Mouse (Mus musculus) kidney, postnatal 0 days (tissue): ENCODE results near the gene Nme1. TPM values are rescaled to one million over a fixed set of nuclear protein-coding genes. Genes with fewer than 3 reads are reported as not detected.

Experiments used
- ATAC-seq: fragments of 200-750 bp; cut with Nextera tagmentation; replicated peaks from 2 replicates; pipeline ENCODE4 v1.8.0; 2017; ENCODE audit warnings: low read depth, moderate number of reproducible peaks, moderate TSS enrichment, moderate library complexity; ENCODE audit not compliant: low FRiP score
- DNase-seq: peaks from one replicate; pipeline ENCODE4 v3.0.0-alpha.2; 2016; ENCODE audit warnings: low spot score
- H3K27ac ChIP-seq: fragments of 300-500 bp; sonication (generic); 2 replicates; pipeline ENCODE4 v1.5.1; 2014; ENCODE audit warnings: mild to moderate bottlenecking
- H3K27me3 ChIP-seq: fragments of 300-500 bp; sonication (generic); 2 replicates; pipeline ENCODE4 v1.6.1; 2014; ENCODE audit warnings: low read length, mixed read lengths; ENCODE audit not compliant: insufficient read depth
- H3K36me3 ChIP-seq: fragments of 300-500 bp; sonication (generic); 2 replicates; pipeline ENCODE4 v1.6.1; 2014; ENCODE audit warnings: low read length, mixed read lengths; ENCODE audit not compliant: insufficient read depth
- H3K4me1 ChIP-seq: fragments of 300-500 bp; sonication (generic); replicated peaks from 2 replicates; pipeline ENCODE4 v1.6.1; 2014; ENCODE audit warnings: antibody characterized with exemption, low read length, mixed read lengths; ENCODE audit not compliant: insufficient read depth
- H3K4me2 ChIP-seq: fragments of 300-500 bp; sonication (generic); 2 replicates; pipeline ENCODE4 v1.6.1; 2014; ENCODE audit warnings: mild to moderate bottlenecking, low read length, moderate library complexity, mixed read lengths
- H3K4me3 ChIP-seq: fragments of 300-500 bp; sonication (generic); replicated peaks from 2 replicates; pipeline ENCODE4 v1.5.1; 2014; ENCODE audit warnings: low read depth, low read length
- H3K9ac ChIP-seq: fragments of 300-500 bp; sonication (generic); 2 replicates; pipeline ENCODE4 v1.6.1; 2014; ENCODE audit warnings: low read depth, low read length
- H3K9me3 ChIP-seq: fragments of 300-500 bp; sonication (generic); replicated peaks from 2 replicates; pipeline ENCODE4 v1.6.1; 2016; ENCODE audit warnings: low read length, inconsistent platforms, mixed read lengths
- CTCF ChIP-seq: IDR thresholded peaks from 2 replicates; pipeline ENCODE4 v1.5.1; 2016; ENCODE audit warnings: antibody characterized with exemption, low read depth, mild to moderate bottlenecking, moderate library complexity
- WGBS: fragments of 180-500 bp; shearing (Covaris S2); extraction: QIAGEN DNeasy Blood & Tissue Kit; methylation state at CpG from one replicate; pipeline ENCODE4 v1.1.7; 2014; 5-methylcytosine and 5-hydroxymethylcytosine counted together
- polyA plus RNA-seq: library from polyadenylated mRNA; unstranded; fragments of >200 nt; fragmentation: Nextera tagmentation; extraction: Ambion mirVana; gene quantifications from 2 replicates; pipeline ENCODE4 v1.2.1, GENCODE M21; 2015

The Nme1 gene
- polyA plus RNA-seq, 1 experiment from 2014 or later = 132 TPM

DNA sequence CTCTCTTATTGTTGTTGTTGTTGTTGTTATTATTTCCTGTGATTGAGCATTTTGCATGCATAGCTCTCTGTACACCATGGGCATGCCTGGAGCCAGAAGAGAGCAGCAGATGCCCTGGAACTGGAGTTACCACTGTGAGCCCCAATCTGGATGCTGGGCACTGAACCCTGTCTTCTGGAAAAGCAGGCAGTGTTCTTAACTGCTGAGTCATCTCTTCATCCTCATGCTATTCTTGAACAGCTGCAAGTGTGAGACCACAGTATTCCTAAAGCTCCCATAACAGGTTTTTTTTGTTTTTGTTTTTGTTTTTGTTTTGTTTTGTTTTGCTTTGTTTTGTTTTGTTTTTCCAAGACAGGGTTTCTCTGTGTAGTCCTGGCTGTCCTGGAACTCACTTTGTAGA is 18.0 kb upstream of the Nme1 start:
- H3K4me3 ChIP-seq = no peak overlapping the region

DNA sequence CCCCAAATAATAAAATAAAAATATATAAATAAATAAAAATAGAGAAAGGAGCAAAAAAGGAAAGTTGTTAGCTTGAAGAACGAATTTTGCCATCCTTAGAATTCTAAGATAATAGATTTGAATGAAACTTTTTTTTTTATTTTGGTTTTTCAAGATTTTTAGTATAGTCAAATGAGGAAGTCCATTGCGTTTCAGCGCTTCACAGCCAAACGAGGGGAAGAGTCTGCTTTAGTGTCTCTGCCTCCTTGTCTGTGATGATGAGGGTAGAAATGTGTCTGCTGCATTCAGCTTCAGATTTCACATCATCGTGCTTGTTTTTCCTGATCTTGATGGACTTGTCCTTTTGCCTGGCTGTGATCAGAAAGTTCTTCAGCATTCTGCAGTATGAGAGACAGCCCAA is 16.9 kb upstream of the Nme1 start:
- Histone ChIP-seq H3K4me3 (no peak overlapping the region), H3K27me3 (no peaks in the 10 kb centered on the region), H3K36me3 (no peaks in the 10 kb centered on the region), H3K4me2 (no peak overlapping the region), H3K9me3 (no peaks in the 10 kb centered on the region), H3K4me1 (peaks cover 8% of the 10 kb centered on the region; the same call in 1 of the 2 replicates), H3K27ac (no peak overlapping the region), H3K9ac (no peak overlapping the region)
- TF ChIP-seq CTCF = no peak
- 86% methylated on average over 5 of the region's 5 CpGs for WGBS
- no peak for DNase-seq
- ATAC-seq = no peak

More for the DNA sequence above, 18.0 kb upstream of the Nme1 start:
- no peaks in the 10 kb centered on the region for H3K36me3 ChIP-seq
- H3K9ac ChIP-seq = no peak overlapping the region
- H3K4me1 ChIP-seq = peaks cover 8% of the 10 kb centered on the region; the same call in 1 of the 2 replicates
- TF ChIP-seq CTCF = no peak
- H3K27me3 ChIP-seq = no peaks in the 10 kb centered on the region
- H3K27ac ChIP-seq = no peak overlapping the region
- ATAC-seq (no peak), DNase-seq (no peak)
- no peaks in the 10 kb centered on the region for H3K9me3 ChIP-seq
- no peak overlapping the region for H3K4me2 ChIP-seq

DNA sequence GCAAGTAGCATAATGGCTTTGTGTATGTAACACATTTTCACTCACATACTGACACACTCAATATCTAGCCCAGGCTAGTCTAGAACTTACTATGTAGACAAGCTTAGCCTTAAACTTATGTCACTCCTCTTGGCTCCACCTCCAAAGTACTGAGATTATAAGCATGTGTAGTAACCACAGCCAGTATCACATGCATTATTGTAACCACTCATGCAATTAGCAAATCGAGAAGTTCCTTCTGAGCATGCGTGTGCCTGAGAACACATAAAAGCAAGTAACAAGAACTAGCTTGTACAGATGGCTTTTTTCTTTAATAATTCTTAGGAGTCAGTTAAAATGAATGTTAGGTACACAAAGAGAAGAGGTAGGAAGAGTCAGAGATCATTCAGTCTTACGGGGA is 16.3 kb upstream of the Nme1 start:
- no peak for DNase-seq
- Histone ChIP-seq H3K4me2 (no peak overlapping the region), H3K4me1 (peaks cover 8% of the 10 kb centered on the region; the same call in 1 of the 2 replicates), H3K27ac (no peak overlapping the region), H3K4me3 (no peak overlapping the region), H3K27me3 (no peaks in the 10 kb centered on the region), H3K9me3 (no peaks in the 10 kb centered on the region), H3K36me3 (no peaks in the 10 kb centered on the region), H3K9ac (no peak overlapping the region)
- 85% methylated on average over 3 of the region's 3 CpGs for WGBS
- no peak for TF ChIP-seq CTCF
- ATAC-seq = no peak

- no peak overlapping the region for H3K27ac ChIP-seq
- H3K4me1 ChIP-seq = no peaks in the 10 kb centered on the region
- 26% methylated on average over 6 of the region's 6 CpGs for WGBS
- no peak overlapping the region for H3K9ac ChIP-seq
- H3K27me3 ChIP-seq = no peaks in the 10 kb centered on the region
- TF ChIP-seq CTCF = no peak
- ATAC-seq (no peak), DNase-seq (no peak)
- no peaks in the 10 kb centered on the region for H3K36me3 ChIP-seq
- H3K9me3 ChIP-seq = no peaks in the 10 kb centered on the region
- no peak overlapping the region for H3K4me3 ChIP-seq
- no peak overlapping the region for H3K4me2 ChIP-seq
Measured at GRCm38 (mm10) chr11:93979502-93980049, 11.3 kb upstream of the Nme1 start.

DNA sequence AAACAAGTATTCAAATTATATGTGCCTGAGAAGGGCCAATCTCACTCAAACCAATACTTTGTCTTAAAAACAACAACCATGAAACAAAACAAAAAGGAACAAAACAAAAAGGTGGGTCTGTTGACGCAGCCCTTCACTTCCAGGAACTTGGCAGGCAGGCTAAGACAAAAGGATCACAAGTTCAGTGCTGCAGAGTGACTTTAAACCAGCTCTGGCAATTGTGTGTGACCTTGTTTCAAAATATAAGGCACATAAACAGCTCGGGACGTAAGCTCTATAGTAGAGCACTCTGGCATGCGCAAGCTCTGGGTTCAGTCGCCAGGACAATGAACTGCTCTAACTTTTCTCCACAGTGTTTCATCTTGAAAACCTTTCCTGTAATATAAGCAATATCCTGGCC is 4.6 kb upstream of the Nme1 start:
- H3K4me1 ChIP-seq = no peaks in the 10 kb centered on the region
- no peak overlapping the region for H3K4me2 ChIP-seq
- H3K27me3 ChIP-seq = no peaks in the 10 kb centered on the region
- ATAC-seq (no peak), DNase-seq (no peak)
- 89% methylated on average over 5 of the region's 5 CpGs for WGBS
- TF ChIP-seq CTCF = no peak
- H3K9ac ChIP-seq = no peak overlapping the region
- H3K9me3 ChIP-seq = no peaks in the 10 kb centered on the region
- H3K36me3 ChIP-seq = no peaks in the 10 kb centered on the region
- no peak overlapping the region for H3K4me3 ChIP-seq
- H3K27ac ChIP-seq = no peak overlapping the region

DNA sequence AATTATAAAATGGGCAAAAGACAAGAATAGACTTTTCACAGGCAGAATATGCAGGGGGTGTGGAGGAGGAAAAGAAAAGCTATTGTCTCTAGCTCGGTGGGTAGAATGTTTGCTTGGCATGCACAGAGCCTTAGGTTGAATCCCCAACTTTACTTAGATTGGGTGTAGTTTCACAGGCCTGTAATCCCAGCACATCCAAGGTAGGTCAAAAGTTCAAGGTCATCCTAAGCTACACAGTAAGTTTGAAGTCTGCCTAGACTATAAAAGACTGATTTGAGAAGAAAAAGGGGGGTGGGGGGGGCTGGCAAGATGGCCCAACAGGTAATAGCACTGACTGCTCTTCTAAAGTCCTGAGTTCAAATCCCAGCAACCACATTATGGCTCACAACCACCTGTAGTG is 1.5 kb upstream of the Nme1 start:
- no peaks in the 10 kb centered on the region for H3K9me3 ChIP-seq
- no peak for DNase-seq
- TF ChIP-seq CTCF = no peak
- no peak overlapping the region for H3K9ac ChIP-seq
- WGBS = 62% methylated on average over 1 of the region's 1 CpGs
- H3K4me3 ChIP-seq = no peak overlapping the region
- ATAC-seq = no peak
- H3K4me1 ChIP-seq = 0 out of 2 replicates have a peak, but pooled peaks cover 3% of the 10 kb centered on the region
- no peak overlapping the region for H3K4me2 ChIP-seq
- peaks cover 6% of the 10 kb centered on the region; the same call in 1 of the 2 replicates for H3K36me3 ChIP-seq
- no peaks in the 10 kb centered on the region for H3K27me3 ChIP-seq
- no peak overlapping the region for H3K27ac ChIP-seq

DNA sequence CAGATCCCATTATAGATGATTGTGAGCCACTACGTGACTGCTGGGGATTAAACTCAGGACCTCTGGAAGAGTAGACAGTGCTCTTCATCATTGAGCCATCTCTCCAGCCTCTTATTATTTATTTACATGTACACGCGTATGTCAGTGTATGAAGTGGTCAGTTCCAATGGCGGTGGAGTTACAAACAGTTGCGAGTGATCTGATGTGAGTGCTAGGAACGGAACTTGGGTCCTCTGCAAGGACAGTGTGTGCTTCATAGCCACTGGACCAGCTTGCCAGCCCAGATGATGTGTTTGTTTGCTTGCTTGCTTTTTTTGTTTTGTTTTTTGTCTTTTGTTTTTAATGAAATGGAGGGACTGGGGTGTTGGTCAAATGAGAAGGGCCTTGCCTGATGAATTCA is 850 bp upstream of the Nme1 start:
- no peaks in the 10 kb centered on the region for H3K9me3 ChIP-seq
- H3K36me3 ChIP-seq = peaks cover 12% of the 10 kb centered on the region; the same call in 1 of the 2 replicates
- no peak for ATAC-seq
- no peak overlapping the region for H3K9ac ChIP-seq
- no peak for TF ChIP-seq CTCF
- no peak overlapping the region for H3K4me3 ChIP-seq
- H3K4me1 ChIP-seq = 0 out of 2 replicates have a peak, but pooled peaks cover 3% of the 10 kb centered on the region
- no peak overlapping the region for H3K4me2 ChIP-seq
- no peak for DNase-seq
- 94% methylated on average over 6 of the region's 6 CpGs for whole genome bisulfite sequencing
- no peak overlapping the region for H3K27ac ChIP-seq
- H3K27me3 ChIP-seq = no peaks in the 10 kb centered on the region
